Mouse (Mus musculus) kidney, postnatal 36 days (tissue): ENCODE results near the gene Hamp2.
"Not testable (repeated sequence)": the region's sequence is repeated elsewhere in the genome, so short reads cannot be mapped to it uniquely, and the experiment has no call there.

Experiments used
- DNase-seq, 2 experiments: peaks; one replicate each; pipeline ENCODE4 v3.0.0; 2021 to 2022; ENCODE audit warnings: mixed read lengths in 2 of 2

The Hamp2 gene

DNA sequence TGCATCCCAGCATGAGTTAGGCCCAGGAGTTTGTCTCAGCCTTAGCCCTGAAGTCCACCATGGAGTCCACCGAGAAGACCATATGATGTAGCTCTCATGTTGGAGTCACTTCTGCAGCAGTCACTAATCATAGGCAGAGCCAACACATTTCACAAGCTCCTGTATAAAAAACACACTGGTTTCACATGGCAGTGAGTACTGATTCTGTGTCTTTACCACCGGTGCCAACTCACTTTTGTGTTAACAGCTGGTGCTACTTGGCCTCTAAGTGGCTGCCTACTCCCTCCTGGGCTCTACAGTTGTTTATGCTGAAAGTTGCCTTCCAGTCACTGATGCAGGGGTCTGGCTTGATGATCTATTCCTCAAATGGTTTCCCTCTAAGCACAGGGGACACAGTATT lies at the start of gene Hamp2:
Gene Hamp2 (minus strand): TSS at position 101 of the 400 bp plus-strand sequence.
- not testable (repeated sequence) for DNase-seq

DNA sequence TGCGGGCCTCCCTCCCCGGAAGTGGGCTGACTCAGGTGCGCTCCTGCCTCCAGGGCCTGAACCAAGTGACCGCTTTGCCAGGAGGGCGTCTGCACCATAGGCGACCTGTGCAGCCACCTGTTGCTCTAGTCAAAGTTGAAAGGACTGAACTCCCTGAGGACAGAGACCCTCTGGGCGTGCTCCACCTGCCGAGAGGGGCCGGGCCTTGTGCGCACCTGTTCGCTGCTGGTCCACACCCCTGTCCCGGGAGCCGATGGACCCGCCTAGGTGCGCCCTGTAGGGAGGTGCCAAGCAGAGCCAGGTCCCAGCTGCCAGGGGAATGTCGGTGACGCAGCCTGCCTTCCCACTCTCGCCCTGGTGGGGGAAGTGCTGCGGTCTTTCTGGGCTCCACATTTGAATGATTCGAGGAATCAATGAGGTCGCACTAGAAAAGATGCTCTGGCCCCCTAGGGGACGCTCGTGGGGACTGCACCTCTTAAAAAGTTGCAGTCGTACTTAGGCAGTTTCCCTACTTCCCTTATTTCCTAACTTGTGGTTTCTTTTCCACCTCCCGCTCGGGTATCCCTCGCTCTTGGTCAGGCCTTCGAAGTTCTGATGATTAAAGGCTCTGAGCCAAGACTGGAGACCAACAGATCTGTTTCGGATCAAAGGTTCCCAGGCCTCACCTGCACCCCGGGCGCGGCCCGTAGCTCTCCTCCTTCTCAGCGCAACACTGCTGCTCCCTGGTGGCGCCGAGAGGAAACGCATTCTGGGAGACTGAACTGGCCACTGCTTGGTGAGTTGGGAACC lies 49.2 kb upstream of the Hamp2 start, which contains the start of gene Fam187b:
Gene Fam187b (plus strand): TSS at position 290 of the 789 bp plus-strand sequence.
- DNase-seq, result peak; percentile 91 to 95

DNA sequence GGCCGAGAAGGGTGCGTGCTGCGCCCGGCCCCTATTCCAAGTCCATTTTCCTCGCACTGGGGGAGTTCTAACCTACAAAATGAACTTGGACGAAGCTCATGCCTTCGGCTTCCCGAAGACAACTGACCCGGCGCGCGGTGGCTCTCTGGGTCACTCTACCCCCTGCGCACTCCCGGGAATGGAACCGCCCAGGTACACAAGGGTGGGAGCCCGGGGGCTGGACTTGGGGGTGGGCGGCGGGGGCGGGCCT lies 48.7 kb upstream of the Hamp2 start, which contains the start of gene Lsr:
Gene Lsr (minus strand): TSS at position 214 of the 250 bp plus-strand sequence.
- DNase-seq, result peak; percentile 82 to 85

DNA sequence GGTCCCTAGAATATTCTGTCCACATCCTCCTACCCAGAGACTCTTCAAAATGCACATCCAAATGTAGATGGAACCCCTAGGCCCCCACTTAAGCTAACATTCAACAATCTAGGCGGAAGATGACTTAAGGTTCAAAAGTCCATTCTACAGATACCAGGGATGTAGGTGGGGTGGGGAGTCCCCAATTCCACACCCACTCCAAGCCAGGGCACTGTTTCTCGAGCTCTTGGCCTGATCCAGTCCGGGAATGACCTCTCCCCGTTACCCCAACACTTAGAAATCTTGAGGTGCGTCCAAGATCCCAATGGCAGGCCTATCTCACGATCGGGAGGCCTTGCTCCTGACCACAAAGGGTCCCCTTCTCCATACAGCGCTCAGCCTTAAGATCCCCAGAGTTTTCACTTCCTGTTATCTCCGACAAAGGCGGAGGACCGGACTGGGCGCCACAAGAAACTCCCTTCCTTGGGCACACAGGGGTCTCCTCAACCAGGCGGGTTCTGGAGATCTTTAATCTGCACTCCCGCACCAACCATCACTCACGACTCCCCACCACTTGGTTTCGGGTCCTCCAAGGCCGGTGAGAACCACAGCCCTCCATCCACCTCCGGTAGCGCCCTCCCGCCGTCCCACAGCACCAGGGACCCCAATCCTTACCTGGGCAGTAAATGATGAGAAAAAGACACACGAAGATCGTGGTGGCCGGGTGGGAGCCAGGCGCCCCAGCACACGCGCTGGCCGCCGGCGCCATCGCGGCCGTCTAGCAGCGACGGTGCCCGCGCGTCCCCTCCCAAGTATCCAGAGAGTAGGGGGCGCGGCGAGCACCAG lies 48.2 kb upstream of the Hamp2 start:
- DNase-seq, result peak in 1 of 2 experiments; percentile 24

DNA sequence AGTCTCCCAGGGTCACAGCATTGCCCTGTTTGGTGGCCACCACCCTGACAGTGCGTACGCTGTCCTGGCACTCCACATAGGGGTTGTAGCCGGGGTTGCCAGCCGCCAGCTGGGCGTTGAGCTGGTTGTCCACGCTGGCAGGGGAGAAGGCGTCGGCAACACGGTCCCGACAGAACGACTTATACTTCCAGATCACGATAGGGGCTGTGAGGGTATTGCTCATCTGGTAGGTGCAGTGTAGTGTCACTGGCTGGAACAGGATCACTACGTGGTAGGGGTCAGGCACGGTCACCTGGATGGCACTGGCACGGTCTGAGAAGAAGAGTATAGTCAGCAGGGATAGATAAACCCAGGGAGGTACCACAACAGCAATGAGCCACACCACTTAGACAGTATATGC lies 47.4 kb upstream of the Hamp2 start:
- no peak for DNase-seq

DNA sequence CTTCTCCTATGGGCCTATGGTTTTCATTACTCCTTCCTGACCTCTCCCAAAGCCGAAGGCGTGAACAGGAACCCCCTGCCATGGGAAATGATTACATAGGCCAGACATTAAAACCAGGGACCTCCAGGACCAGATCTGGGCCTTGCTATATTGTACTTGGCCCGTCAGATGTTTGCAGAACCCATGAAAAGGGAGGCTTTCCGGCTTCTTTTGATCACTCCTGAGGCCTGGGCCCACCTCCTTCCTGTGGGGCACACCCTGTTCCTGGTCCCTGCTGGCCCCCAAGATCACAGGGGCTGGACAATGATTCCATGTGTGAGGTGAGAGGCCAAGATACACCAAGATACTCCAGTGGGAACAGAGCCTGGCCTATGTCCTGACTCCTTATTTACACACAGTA lies 44.7 kb upstream of the Hamp2 start:
- DNase-seq, result no peak

DNA sequence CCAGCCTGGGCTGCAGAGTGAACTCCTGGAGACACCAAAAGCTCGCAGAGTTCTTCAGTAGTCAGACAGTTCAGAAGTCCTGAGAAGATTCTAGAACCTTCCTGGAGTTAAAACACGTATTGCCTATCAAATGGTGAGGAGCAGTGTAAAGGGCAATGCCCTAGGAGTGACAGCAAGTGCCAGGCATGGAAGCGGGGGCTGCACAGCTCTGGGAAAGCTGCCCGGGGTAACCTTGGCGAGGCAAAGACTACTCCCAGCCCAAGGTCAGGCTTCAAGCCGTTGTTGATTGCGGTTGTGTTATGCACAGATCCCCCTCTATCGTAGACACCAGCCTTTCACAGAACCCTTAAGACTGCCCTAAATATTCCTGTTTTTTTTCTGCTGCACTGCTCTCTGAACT lies 44.1 kb upstream of the Hamp2 start:
- no peak for DNase-seq

DNA sequence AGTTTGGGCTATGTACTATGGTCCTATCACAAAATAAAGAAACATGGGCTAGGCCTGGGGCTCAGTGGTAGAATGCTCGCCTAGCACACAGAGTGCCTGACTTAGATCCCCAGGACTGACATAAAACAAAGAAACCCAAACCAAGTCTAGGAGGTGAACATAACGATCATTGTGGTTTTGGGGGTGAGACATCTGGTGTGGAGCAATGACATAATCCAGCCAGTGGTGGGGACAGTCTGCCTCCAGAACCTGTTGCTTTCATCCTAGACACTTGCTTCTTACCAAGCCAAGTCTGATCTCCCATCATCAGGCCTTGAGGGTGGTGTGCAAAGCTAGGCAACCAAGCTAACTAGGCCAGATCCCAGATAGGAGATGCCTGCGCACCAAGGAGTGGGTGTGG lies 42.2 kb upstream of the Hamp2 start:
- no peak for DNase-seq

DNA sequence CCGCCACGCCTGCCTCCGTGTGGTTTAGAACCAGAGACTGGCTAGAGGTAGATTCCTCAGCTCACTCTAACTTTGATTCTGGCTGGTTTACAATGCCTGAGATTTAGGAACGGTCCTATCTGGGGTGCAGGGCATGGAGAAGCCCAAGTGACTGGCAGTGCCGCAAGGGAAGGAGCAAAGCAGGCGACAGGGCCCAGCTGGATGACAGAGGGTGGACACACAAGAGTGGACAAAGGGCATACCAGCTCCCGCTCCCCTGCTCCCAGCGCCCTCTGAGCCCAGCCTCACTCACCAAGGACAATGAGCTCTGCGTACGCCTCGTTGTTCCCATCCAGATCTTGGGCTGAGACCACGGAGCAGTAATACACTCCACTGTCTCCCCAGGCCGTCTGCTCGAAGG lies 41.2 kb upstream of the Hamp2 start:
- DNase-seq, result no peak

DNA sequence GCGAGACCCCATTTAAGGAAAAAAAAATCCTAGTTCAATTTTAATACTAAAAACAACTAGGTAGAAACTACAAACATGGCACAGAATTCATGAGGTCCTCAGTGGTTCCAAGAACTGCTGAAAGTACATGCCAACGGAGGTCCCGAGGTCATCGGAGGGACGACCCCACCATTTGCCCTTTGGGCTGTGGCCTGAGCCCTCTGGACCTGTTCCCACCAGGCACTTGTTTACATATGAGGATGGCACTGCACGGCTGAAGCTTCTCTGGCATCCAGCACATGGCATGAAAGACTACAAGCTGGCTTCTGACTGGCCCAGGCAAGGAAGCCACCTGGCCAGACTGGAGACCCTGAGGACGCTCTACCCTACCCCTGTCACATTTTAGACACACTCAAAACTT lies 39.9 kb upstream of the Hamp2 start:
- DNase-seq, result peak; percentile 32 to 45

DNA sequence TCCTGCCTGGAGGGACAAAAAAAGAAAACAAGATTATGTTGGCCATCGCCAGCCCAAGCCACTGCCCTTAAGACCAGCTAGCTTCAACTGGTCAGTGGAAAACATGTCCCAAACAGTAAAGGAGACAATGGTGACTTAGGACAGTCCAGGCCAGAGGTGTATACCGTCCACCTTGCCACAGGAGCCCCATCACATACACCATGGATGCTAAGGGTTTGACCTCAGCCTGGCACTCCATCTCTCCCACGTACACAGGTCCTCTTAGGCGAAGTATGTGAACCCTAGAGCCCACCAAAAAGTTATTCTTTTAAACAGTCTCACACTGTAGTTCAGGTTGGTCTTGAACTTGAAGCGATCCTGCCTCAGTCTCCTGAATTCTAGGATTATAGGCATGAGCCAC lies 38.4 kb upstream of the Hamp2 start:
- no peak for DNase-seq

DNA sequence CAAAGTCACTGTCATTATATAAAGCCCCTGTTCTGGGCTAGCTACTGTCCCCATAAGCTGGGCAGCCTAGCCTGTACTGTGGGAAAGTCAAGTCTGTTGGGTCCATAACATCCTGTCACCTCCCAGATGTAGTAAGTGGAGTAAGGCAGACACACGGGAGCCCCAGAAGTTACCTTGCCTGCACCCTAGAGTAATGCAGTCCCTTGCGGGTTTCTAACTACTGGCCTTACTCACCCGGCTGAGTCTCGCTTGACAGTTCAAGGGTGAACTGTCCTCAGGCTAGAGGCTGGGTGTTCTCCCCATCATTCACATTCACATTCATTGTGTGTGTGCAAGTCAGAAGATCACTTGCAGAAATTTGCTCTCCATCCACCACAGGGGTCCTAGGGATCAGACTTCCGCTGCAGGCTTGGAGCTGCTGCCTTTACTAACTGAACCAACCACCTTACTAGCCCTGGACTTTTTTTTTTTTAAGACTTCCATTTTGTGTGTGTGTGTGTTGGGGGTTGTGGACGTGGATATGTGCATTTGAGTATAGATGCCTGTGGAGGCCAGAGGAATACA lies 35.4 kb upstream of the Hamp2 start:
- DNase-seq, result no peak

DNA sequence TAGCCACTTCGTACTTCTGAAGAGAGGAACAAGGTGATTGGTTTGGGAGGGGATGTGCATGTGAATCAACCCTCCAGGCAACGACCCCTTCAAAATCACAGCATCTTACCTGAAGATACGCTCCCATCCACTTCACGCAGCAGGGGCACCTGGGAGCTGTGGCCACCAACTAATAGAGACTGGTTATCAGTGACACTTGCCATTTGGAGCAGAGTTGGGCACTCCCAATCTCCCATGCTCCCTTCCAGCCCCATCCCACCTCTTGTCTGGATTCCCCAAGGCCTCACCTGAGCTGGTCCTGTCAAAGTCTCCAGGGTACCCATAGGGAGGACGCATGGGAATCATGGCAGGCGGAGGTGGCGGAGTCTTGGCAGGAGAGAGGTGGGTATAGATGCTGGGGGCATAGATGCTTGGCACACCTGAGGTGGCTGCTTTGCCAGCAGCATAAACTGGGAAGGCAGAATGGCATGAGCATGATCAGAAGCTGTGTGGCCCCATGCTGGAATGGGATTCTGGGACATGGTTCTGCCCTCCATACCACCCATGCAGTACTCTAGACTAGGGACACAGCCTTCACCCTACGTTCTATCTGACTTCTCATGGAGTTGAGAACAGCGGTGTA lies 34.5 kb upstream of the Hamp2 start:
- DNase-seq, result no peak

DNA sequence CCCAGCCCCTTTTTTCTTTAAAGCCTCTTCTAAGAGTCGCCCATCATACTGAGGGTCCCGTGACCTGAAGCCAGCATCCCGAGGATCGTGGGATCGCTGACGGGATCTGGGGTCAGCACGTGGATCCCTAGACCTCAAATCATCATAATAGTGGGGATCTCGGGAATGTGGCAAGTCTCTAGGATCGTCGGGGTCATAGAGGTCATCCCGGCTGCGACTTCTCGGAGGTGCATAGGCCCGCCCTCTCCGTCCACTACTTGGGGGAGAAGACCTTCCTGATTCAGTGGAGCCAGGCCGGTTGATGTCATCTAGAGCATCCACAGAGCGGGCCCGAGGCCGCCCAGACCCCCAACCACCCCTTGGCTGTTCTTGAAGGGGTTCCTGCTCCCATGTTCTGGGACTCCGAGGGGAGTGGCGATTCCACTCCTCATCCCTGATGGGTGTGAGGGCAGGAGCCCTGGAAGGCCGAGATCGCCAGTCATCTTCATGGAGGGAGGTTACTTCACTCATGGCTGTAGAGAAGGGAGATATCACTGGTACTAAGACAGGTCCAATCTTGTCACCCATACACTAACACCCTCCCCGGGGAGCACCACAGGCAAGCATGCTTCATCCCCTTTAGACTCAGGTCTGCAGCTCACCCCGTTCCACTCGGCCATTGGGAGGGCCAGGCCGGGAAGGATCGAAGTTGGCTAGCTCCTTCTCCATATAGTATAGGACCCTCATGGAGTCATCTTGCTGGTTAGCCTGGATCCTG lies 33.8 kb upstream of the Hamp2 start:
- DNase-seq, result peak in 1 of 2 experiments; percentile 32

DNA sequence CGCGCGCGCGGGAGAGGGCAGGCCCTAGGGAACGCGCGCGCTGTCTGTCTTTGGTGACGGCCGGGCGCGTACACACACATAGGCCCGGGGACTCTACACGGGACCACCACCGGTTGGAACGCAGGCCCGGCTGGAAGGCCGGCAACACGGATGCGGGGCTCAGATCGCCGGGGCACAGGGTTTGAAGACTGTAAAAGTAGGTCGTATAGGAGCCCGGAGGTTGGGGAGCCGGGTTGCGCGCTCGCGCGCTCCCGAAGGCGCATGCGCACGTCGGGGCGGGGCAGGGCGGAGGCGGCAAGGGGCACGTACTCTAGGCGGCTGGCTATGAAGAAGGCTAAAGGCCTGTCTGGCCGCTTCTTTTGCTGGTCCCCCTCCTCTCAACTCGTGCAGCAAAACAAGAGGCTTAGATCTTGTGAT lies 32.9 kb upstream of the Hamp2 start:
- peak; percentile 90 to 94 for DNase-seq

DNA sequence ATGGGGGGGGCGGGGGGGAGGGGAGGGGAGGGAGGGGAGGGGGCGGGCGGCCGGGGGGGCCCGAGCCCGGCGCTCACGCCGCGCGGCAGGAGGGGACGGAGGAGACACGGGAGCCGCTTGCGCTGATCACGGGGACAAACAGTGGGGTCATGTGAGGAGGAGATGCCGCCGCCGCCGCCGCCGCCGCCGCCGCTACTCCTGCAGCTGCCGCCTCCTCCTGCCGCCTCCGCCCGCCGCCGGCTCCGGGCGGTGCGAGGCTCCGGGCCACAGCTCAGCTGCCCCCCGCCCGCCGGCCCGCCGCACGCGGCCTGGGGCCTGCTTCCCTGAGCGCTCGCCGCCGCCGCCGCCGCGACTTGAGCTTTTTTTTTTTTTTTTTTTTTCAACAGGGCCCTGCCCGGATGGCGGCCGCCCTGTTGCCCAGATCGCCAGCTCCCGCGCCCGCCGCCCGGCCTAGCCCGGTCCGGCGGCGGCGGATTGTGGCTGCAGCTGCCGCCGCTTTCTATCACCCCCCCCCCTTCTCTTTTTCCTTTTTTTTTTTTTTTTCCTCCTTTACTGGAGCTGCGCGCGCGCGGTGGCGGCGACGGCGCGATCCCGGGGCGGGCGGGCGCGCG lies 32.4 kb upstream of the Hamp2 start, which contains the start of gene Usf2:
Gene Usf2 (minus strand): TSS at position 48 of the 611 bp plus-strand sequence.
- DNase-seq, result peak; percentile 84 to 88

DNA sequence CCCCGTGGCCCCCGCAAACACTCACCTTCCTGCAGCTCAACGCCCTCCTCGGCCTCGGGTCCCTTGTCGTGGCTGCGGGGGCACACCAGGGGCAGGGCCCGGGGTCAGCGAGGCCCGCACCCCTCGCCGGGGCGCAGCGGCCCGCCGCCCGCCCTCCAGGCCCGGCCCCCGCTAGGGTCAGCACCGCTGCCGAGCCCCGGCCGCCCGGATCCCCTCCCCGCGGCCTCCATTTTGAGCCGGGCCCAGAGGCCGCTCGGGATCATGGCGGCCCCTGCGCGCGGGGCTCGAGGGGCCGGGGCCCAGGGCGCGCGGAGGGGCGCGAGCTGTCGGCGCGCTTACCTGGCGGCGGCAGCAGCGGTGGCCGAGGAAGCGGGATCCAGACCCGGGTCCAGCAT lies 31.9 kb upstream of the Hamp2 start:
- peak in 1 of 2 experiments; percentile 61 for DNase-seq

DNA sequence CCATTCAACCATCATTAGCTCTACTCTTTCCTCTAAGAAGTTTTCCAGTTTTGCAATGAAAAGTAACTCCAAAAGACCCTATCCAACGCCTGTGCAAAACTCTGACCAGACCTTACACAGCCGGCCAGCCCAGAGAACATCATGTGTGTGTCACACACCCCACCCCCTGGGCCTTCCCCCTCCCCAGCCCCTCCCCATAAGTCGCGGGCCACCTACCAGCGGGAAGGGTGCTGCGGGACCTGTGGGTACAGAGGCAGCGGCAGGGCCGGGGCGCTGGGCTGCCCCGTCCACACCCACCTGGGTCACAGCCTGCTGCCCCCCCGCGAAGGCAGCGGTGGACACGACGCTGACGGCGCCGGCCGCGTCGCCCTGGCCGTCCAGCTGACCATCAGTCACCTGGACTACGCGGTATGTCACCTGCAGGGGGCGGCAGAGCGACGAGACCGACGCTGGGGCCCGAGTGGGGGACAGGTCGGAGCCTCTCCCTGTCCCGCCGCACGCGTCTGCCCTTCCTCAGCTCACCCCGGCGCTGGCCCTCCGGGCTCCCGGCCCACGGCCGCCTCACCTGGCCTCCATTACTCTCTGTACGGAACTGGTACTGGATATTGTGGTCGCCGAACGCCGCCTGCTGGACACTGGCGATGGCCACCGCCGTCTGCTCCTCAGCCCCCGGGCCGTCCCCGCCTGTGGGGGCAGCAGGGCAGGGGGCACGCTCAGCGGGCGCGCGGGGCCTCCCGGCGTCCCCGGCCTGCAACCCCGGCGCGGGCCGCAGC lies 31.3 kb upstream of the Hamp2 start:
- peak; percentile 92 to 96 for DNase-seq

DNA sequence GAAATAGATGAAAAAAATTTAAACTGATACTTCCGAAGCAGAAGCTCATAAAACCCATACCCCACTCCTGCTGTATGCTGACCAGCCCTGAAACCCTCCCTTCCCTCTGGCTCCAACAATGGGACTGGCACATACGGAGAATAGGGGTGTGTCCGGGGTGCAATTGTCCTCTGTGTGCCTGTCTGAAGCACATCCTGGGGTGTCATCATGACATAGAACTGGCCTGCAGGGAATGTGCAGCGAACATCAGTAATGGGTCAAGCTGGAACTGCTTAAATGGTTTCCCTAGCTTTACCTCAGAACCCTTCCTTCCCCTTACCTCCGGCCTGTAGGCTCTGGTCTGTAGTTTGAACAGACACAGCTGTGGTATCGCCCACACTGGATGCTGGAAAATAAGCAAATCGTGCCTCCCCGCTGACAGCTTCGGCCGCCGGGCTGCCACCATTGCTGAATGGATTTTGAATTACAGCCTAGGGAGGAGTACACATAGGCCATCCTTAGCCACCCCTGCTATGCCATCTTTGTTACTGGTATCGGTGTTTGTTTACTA lies 30.6 kb upstream of the Hamp2 start:
- no peak for DNase-seq

DNA sequence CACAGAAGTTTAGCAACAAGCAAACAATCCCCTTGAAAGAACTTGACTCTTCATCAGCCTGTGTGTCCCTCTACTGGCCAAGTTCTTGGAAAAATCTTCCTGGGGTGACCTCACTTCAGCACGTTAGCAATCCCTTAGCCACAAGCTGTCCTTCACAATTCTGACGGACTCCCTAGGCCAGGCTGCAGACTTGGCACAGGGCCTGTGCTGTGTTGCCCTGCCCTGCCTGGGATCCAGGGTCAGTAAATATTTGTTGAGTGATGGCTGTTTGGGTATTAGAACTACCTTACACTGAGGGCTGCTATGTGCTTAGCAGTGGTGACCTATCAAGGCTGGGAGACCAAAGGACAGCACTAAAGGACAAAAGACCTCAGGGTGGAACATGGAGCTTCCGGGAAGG lies 29.6 kb upstream of the Hamp2 start:
- no peak for DNase-seq

DNA sequence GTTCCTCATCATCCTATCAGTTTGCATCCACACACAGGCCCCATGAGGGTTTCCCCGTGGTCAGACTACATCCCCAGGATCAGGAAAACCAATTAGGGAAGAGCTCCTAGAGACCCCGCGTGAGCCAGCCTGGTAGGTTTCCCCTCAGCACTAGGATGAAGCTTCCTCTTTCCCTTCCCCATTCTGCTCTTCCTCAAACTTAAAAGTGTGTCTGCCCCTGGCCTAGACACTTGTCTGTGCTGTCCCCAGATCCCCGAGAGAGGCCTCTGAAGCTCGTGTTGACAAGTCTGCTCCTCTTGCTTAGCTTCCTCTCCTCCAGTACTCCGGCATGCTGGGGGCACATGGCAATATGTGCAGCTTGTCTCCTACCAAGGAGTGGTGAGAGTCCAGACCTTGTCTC lies 29.0 kb upstream of the Hamp2 start:
- DNase-seq, result no peak
